Mouse (Mus musculus): ENCODE data around the gene Slc22a5.
"Not testable (repeated sequence)": the region's sequence is repeated elsewhere in the genome, so short reads cannot be mapped to it uniquely, and the experiment has no call there.

The Slc22a5 gene

GRCm38 (mm10) chr11:53888242-53888641 is 3.2 kb downstream of the Slc22a5 start:
- no peak for DNase-seq (ENCODE audit: low spot score)

- no peak for DNase-seq (ENCODE audit: low spot score)
Observed at GRCm38 (mm10) chr11:53883287-53883686, 8.2 kb downstream of the Slc22a5 start.

- not testable (repeated sequence) for DNase-seq (ENCODE audit: low spot score)
Observed at GRCm38 (mm10) chr11:53878096-53878495, 13.4 kb downstream of the Slc22a5 start.

DNA sequence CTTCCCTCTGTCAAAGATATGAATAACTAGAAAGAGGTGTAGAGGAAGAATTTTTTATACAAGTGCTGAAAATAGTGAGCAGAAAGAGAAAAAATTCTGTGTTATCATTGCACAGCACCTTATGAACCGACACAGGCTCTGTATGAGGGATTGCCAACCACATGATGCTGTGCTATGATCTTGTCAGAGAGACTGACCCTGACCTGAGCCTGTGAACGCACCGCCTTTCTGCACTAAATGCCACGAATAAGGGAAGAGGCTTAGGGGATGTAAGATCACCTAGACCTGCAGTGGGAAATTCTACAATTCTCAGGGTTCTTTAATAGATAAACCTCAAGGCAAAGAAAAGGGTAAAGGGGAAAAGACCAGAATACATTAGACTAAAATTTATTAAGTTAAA is 15.0 kb downstream of the Slc22a5 start:
- DNase-seq (ENCODE audit: low spot score), result no peak

- no peak for DNase-seq (ENCODE audit: low spot score)
Observed at GRCm38 (mm10) chr11:53874706-53875105, 16.8 kb downstream of the Slc22a5 start.

DNA sequence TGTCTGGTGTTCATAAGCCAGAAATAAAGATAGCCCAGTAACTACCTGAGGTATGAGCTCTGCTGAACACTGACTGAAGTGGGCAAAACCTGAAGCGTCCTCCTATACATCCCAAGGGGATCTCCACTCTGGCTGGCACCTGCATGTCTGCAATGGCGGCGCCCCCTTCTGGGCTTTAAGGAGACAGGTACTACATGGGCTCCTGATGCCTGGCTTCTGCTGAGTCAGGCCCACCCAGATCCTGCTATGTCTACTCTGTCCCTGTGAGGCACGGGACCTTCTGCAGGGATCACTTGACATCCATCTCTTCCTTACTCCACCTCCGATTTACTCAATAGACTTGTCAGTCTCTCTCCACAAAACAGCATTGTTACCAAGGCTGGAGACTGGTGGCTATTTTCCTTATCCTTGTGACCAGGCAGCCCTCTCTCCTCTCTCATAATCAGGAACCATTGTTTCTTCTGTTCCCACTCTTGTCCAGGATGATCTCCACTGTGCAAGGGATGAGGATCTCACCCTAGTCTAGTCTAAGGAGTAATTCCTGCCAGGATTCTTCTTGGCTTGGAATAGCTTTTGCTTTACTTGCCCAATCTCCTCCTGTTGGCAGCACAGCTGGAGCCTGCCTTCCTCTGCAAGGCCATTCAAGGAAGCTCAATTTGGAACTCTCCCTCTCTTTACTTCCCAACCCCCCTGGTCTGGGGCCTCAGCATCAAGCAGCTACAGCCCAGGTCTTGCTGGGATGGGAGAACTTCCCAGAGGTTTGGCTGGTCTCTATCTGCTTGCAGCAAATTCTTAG is 17.4 kb downstream of the Slc22a5 start:
- not testable (repeated sequence) for DNase-seq (ENCODE audit: low spot score)

- no peak for DNase-seq (ENCODE audit: low spot score)
Observed at GRCm38 (mm10) chr11:53871786-53872507, 19.5 kb downstream of the Slc22a5 start.

DNA sequence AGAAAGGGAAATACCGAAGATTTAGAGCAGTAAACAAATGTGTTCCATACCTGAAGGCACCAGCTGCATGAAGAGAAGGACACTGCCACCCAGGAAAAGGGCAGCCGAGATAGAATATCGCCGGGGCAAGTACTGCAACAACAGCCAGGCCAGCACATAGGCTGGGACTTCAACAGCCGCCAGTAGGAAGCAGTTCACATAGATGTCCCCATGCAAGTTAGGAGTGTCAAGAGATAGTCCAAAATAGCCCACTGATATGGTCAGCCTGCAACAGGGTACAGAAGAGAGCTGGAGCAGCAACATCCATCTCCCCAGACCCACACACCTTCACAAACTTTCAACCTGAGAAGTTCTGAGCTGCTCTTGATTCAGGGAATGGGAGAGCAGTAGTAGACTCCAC is 22.3 kb downstream of the Slc22a5 start:
- DNase-seq (ENCODE audit: low spot score), result no peak

DNA sequence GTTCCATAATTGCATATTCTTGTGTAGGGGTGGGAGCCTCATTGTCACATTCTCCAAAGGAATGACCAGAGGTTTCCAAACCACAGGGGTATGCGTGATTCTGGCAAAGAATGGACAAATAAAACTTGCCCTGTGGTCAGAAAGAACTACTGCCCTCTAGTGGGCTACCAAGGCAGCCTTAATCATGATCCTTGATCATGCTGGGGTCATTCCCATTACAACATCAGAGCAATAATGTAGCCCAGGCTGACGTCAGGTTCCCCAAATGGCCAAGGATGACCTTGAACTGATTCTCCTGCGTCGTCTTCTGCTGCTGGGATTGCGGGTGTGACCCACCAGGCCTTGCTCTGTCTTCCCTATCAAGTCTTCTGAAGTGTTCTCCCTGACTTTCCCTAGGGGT is 23.1 kb downstream of the Slc22a5 start:
- DNase-seq (ENCODE audit: low spot score), result not testable (repeated sequence)

- not testable (repeated sequence) for DNase-seq (ENCODE audit: low spot score)
Observed at GRCm38 (mm10) chr11:53864724-53865310, 26.6 kb downstream of the Slc22a5 start.

GRCm38 (mm10) chr11:53860944-53861343 is 30.5 kb downstream of the Slc22a5 start:
- DNase-seq (ENCODE audit: low spot score), result not testable (repeated sequence)

GRCm38 (mm10) chr11:53858761-53859580 is 32.5 kb downstream of the Slc22a5 start, which contains the start of gene Gm12216:
TSS of gene Gm12216 (minus strand) at chr11:53859256.
- DNase-seq (ENCODE audit: low spot score), result peak; percentile 29

DNA sequence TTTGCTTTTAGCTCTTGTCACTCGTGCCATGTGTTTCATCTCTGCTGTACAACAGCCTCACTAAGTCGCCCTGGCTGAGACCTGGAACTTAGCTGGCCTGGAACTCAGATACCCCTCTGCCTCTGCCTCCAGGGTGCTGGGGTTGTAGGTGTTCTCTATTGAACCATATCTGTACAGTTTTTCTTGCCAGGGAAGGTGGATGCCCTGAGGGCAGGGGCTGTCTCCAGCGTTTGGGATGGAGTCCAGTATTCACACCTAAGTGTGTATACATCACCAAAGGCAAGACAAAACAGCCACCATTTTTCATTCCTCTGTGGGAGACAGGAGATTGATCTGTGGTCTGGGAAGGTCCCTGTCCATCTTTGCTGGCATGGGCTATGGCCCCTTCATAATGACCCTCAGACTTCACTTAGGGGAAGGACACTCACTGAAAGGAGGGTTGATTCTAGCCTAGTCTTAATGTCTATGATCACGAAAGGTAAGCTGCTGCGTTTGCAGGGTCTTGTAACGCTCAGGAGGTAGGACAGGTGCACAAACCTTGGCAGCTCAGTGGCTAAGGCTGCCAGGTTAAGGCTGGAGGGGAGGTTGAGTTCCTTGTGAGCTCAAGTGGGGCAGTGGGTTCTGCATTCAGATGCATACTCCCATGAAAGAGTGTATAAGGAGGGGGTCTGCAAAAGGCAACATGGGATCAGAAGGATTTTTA is 33.3 kb downstream of the Slc22a5 start:
- no peak for DNase-seq (ENCODE audit: low spot score)

DNA sequence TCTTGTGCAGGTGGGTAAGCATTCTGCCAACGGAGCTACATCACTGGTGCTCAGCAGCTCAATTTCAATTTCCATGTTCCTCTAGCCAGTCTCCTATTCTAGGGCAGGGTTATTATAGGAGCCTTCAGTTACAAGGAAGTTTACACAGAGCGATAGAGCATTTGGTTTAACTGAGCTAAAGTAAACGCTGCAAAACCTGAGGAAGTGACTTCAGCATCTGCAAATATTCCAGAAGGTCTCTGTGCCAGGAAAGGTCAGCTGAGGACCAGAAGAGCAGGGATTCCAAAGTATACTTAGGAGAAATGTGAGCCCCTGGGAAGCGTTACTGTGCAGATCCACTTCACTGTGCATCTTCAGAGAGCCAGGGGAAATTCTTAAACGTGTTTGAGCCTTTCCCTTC is 37.8 kb downstream of the Slc22a5 start:
- DNase-seq (ENCODE audit: low spot score), result no peak

DNA sequence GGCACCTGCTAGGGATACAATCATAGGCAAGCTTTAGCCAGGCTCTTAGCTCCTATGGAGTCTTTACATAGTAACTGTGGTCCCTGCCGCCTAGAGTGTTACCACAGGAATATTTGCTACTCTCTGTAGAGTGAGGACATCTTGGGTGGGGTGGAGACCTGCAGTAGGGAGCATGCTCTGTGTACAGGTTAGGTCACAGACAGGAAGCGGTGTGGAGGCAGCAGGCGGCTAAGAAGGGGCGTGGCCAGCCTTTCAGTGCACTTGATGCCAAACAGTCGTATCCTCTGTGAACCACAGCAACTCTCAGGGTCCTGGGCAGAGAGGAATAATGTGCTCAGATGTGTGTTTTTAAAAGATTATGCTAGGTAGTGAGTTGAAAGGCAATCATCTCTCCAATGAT is 39.7 kb downstream of the Slc22a5 start:
- DNase-seq (ENCODE audit: low spot score), result peak; percentile 45

GRCm38 (mm10) chr11:53849588-53850320 is 41.7 kb downstream of the Slc22a5 start:
- peak; percentile 39 for DNase-seq (ENCODE audit: low spot score)

DNA sequence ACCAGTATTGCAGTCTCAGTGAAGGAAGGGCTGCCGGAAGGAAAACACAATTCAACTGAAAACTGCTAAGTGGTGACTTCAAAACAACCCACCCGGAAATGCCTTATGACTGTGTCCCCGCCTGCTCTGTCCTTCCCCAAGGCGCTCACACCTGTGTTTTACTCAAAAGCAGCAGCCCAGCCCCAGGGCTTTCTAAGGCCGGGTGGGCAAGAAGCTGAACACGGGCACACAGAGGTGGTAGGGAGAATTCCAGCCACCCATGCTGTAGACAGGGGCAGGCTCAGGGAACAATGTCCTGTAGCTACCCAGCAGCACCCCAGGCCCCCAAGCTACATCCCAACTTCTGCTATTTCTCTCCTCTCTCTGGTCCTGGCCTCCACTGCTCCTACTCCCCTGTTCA is 45.8 kb downstream of the Slc22a5 start:
- no peak for DNase-seq (ENCODE audit: low spot score)

GRCm38 (mm10) chr11:53843106-53843505 is 48.4 kb downstream of the Slc22a5 start:
- DNase-seq (ENCODE audit: low spot score), result no peak

DNA sequence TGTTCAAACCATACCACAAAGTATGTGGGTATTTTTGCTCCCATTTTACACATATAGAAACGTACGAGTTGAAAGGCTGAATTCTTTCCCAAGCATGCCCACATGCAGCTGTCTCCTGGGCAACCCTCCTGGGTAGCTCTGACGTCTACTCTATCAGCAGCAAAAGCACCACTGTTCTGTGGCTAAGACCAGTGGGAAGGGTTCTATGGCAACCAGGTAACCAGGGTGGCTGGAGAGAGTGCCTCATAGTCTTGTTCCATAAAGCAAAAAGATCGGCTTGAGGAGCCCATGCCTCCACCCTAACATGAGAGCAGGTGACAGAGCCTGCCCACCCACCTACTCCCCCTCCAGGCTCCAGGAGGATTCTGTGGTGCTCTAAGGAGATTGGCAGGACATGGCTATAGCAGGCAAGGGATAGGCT is 49.3 kb downstream of the Slc22a5 start:
- DNase-seq (ENCODE audit: low spot score), result no peak

DNA sequence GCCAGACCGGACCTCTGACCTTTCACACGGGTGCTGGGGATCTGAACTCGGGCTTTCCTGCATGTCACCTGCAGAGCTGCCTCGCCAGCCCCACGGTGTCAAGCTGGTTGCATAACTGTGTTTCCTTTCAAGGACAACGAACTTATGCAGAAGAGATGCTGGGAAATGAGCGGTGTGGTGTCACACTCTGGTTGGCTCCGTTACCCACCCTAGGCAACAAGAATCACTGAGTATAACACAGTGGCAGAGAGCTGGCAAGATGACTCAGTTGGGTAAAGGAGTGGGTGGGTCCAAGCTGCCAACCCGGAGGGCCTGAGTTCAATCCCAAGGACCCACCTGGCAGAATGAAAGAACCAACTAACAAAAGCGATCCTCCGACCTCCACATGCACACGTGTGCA is 49.9 kb downstream of the Slc22a5 start:
- DNase-seq (ENCODE audit: low spot score), result no peak

Measured in spleen, adult 12 weeks (tissue).